Mouse (Mus musculus) hindbrain, embryonic 13.5 days (tissue): ENCODE results near the gene Ccr3. TPM values are rescaled to one million over a fixed set of nuclear protein-coding genes. Genes with fewer than 3 reads are reported as not detected.
"Not testable (repeated sequence)": the region's sequence is repeated elsewhere in the genome, so short reads cannot be mapped to it uniquely, and the experiment has no call there.

Source experiments
- ATAC-seq: fragments of 200-750 bp; cut with Nextera tagmentation; 2 replicates; pipeline ENCODE4 v1.8.0; 2017; ENCODE audit warnings: moderate TSS enrichment; ENCODE audit not compliant: low FRiP score
- H3K27ac ChIP-seq: fragments of 300-500 bp; sonication (generic); 2 replicates; pipeline ENCODE4 v1.5.1; 2015; ENCODE audit warnings: inconsistent platforms, mild to moderate bottlenecking, moderate library complexity
- H3K27me3 ChIP-seq: fragments of 300-500 bp; sonication (generic); 2 replicates; pipeline ENCODE4 v1.6.1; 2015; ENCODE audit warnings: mild to moderate bottlenecking, inconsistent platforms
- H3K36me3 ChIP-seq: fragments of 300-500 bp; sonication (generic); 2 replicates; pipeline ENCODE4 v1.6.1; 2015; ENCODE audit warnings: mild to moderate bottlenecking, inconsistent platforms
- H3K4me1 ChIP-seq: fragments of 300-500 bp; sonication (generic); replicated peaks from 2 replicates; pipeline ENCODE4 v1.6.1; 2015; ENCODE audit warnings: inconsistent platforms
- H3K4me2 ChIP-seq: fragments of 300-500 bp; sonication (generic); 2 replicates; pipeline ENCODE4 v1.6.1; 2015; ENCODE audit warnings: inconsistent platforms, mild to moderate bottlenecking, moderate library complexity
- H3K4me3 ChIP-seq: fragments of 300-500 bp; sonication (generic); 2 replicates; pipeline ENCODE4 v1.5.1; 2015; ENCODE audit warnings: mild to moderate bottlenecking, inconsistent platforms
- H3K9ac ChIP-seq: fragments of 300-500 bp; sonication (generic); 2 replicates; pipeline ENCODE4 v1.6.1; 2015; ENCODE audit warnings: mild to moderate bottlenecking, inconsistent platforms
- H3K9me3 ChIP-seq: fragments of 300-500 bp; sonication (generic); 2 replicates; pipeline ENCODE4 v1.6.1; 2016; ENCODE audit warnings: inconsistent platforms
- WGBS: fragments of 180-500 bp; shearing (Covaris S2); methylation state at CpG from one replicate; pipeline ENCODE4 v1.1.7; 2015; 5-methylcytosine and 5-hydroxymethylcytosine counted together
- polyA plus RNA-seq: library from polyadenylated mRNA; unstranded; fragments of >200 nt; fragmentation: Nextera tagmentation; extraction: Ambion mirVana; gene quantifications from 2 replicates; pipeline ENCODE4 v1.2.1, GENCODE M21; 2015

Gene Ccr3
- polyA plus RNA-seq, 1 experiment from 2014 or later = not detected

GRCm38 (mm10) chr9:124059660-124060352 is 38.0 kb downstream of the Ccr3 start:
- Histone ChIP-seq H3K27ac (no peak overlapping the region), H3K4me3 (no peak overlapping the region), H3K4me2 (no peak overlapping the region), H3K9ac (no peak overlapping the region), H3K4me1 (no peaks in the 10 kb centered on the region), H3K27me3 (no peaks in the 10 kb centered on the region), H3K9me3 (no peaks in the 10 kb centered on the region), H3K36me3 (no peaks in the 10 kb centered on the region)
- no peak for ATAC-seq
- WGBS = 69% methylated on average over 2 of the region's 2 CpGs

GRCm38 (mm10) chr9:124061474-124062432 is 40.0 kb downstream of the Ccr3 start:
- not testable (repeated sequence) for H3K27me3 ChIP-seq, H3K36me3 ChIP-seq, H3K4me2 ChIP-seq, H3K4me1 ChIP-seq, H3K9ac ChIP-seq, H3K27ac ChIP-seq, ATAC-seq, H3K9me3 ChIP-seq, H3K4me3 ChIP-seq
- 67% methylated on average over 3 of the region's 3 CpGs for WGBS

- Histone ChIP-seq H3K27ac (no peak overlapping the region), H3K27me3 (no peaks in the 10 kb centered on the region), H3K4me2 (no peak overlapping the region), H3K4me3 (no peak overlapping the region), H3K9ac (no peak overlapping the region), H3K4me1 (no peaks in the 10 kb centered on the region), H3K36me3 (no peaks in the 10 kb centered on the region), H3K9me3 (no peaks in the 10 kb centered on the region)
- no peak for ATAC-seq
Observed at GRCm38 (mm10) chr9:124066572-124067103, 44.9 kb downstream of the Ccr3 start.

- ATAC-seq = no peak
- Histone ChIP-seq H3K9me3 (no peaks in the 10 kb centered on the region), H3K36me3 (no peaks in the 10 kb centered on the region), H3K27ac (no peak overlapping the region), H3K4me3 (no peak overlapping the region), H3K27me3 (no peaks in the 10 kb centered on the region), H3K4me1 (no peaks in the 10 kb centered on the region), H3K4me2 (no peak overlapping the region), H3K9ac (no peak overlapping the region)
- WGBS = 77% methylated on average over 2 of the region's 2 CpGs
Observed at GRCm38 (mm10) chr9:124068098-124069058, 46.6 kb downstream of the Ccr3 start.

- Histone ChIP-seq H3K27ac (no peak overlapping the region), H3K4me1 (no peaks in the 10 kb centered on the region), H3K36me3 (no peaks in the 10 kb centered on the region), H3K4me2 (no peak overlapping the region), H3K9ac (no peak overlapping the region), H3K4me3 (no peak overlapping the region), H3K9me3 (no peaks in the 10 kb centered on the region), H3K27me3 (no peaks in the 10 kb centered on the region)
- WGBS = 89% methylated on average over 1 of the region's 1 CpGs
- ATAC-seq = no peak
Observed at GRCm38 (mm10) chr9:124071506-124071905, 49.7 kb downstream of the Ccr3 start.

GRCm38 (mm10) chr9:124079803-124080202 is 58.0 kb downstream of the Ccr3 start:
- no peak for ATAC-seq
- Histone ChIP-seq H3K27me3 (no peaks in the 10 kb centered on the region), H3K4me2 (no peak overlapping the region), H3K9ac (no peak overlapping the region), H3K36me3 (no peaks in the 10 kb centered on the region), H3K4me1 (no peaks in the 10 kb centered on the region), H3K27ac (no peak overlapping the region), H3K9me3 (no peaks in the 10 kb centered on the region), H3K4me3 (no peak overlapping the region)
- 74% methylated on average over 4 of the region's 4 CpGs for WGBS

GRCm38 (mm10) chr9:124080471-124080870 is 58.7 kb downstream of the Ccr3 start:
- H3K4me1 ChIP-seq, H3K27ac ChIP-seq, H3K9ac ChIP-seq, H3K4me2 ChIP-seq, ATAC-seq, H3K9me3 ChIP-seq, H3K4me3 ChIP-seq, H3K36me3 ChIP-seq, H3K27me3 ChIP-seq: not testable (repeated sequence)
- 95% methylated on average over 13 of the region's 13 CpGs for WGBS

Other genes with a start within 250 kb of the Ccr3 start
- gene Cxcr6, start 215.5 kb upstream of the Ccr3 start, polyA plus RNA-seq = 0.12 TPM in 1 of 2 replicates, not detected in the other
- 11.7 and 12.0 TPM in 2 replicates for gene Fyco1, start 170.1 kb upstream of the Ccr3 start, polyA plus RNA-seq
- 0.08 and 0.17 TPM in 2 replicates for gene Xcr1, start 159.9 kb upstream of the Ccr3 start, polyA plus RNA-seq
- gene Ccr1, start 53.3 kb upstream of the Ccr3 start, polyA plus RNA-seq = 1.2 TPM in 2 replicates
- not detected in 2 replicates for gene Ccr1l1, start 43.6 kb upstream of the Ccr3 start, polyA plus RNA-seq
- gene Ccr2, start 80.0 kb downstream of the Ccr3 start, polyA plus RNA-seq = 0.22 and 0.32 TPM in 2 replicates
- 0.52 and 0.90 TPM in 2 replicates for gene Ccr5, start 99.6 kb downstream of the Ccr3 start, polyA plus RNA-seq